Mouse (Mus musculus) gastrocnemius, postnatal 25 days (tissue): ENCODE results near the gene Spata21. TPM values are rescaled to one million over a fixed set of nuclear protein-coding genes. Genes with fewer than 3 reads are reported as not detected.
A peak's percentile ranks its signal among the peaks of the same experiment; 100 is the strongest.

ENCODE experiments used
- DNase-seq: peaks from one replicate; pipeline ENCODE4 v3.0.0; 2022
- long read RNA-seq, 2 experiments: library from polyadenylated mRNA; stranded (forward); transcript quantifications; one replicate each; pipeline ENCODE4 v2.0.0; 2021
- total RNA-seq, 2 experiments: library from RNA; stranded (reverse); gene quantifications; 1 replicate in 1 of 2; 2 replicates in 1 of 2; pipeline ENCODE4 v1.2.3; 2021

Spata21 gene
- not detected for total RNA-seq
- long read RNA-seq, experiment 1: 0 reads
- long read RNA-seq, experiment 2: 0 reads

DNA sequence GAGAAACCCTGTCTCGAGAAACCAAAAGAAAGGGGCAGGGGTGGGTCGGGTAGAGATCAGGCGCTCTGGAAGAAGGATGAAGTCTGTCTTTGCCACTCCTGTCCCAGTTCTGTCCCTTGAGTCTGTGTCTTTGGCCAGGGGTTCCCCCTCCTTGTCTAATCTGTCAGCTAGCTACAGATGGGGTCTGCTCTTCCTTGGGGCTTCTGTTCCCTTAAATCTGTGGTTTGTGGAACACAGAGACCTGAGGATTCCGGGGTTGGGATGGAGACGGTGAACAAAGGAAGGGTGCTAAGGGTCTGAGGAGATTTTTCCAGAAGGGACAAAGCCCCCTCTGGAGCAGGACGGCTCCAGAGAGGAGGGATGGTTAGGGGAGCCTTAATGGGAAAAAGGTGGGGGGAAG, at the start of gene Spata21:
Gene Spata21, plus strand, starts transcription at position 301 of the 400 bp plus-strand sequence.
- DNase-seq: no peak

DNA sequence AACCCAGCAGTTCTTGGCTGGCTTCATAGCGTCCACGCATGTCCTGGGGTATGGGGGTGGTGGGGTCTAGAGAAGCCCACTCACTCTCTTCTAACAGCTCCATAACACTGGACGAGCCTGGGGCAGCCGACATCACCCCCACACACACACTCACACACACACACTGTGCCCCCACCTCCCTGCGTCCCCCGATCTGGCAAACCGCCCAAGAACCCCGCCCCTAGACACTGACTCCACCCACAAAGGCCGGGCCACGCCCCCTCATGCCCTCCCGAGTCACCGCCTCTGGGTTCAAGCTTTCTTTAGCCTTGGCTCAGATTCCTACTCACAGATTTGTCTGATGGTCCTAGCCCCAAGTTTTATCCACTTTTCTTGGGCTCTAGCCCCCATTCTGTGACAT, 47.0 kb upstream of the Spata21 start:
- no peak for DNase-seq

DNA sequence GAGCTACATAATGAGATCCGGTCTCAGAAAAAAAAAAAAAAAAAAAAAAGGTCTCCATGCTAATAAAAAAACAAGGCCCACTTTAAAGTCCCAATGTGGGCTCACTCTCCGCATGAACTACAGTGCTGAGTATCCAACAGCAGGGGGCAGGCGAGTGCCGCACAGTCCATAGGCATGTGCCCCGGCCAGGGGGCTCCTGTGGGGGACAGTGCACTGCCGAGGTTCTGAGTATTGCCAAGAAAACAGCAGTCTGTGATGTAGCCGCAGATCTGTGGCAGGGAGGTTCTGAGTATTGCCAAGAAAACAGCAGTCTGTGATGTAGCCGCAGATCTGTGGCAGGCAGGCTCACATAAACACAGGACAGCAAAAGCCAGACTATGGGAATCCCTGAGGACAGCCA, 43.3 kb upstream of the Spata21 start:
- no peak for DNase-seq

DNA sequence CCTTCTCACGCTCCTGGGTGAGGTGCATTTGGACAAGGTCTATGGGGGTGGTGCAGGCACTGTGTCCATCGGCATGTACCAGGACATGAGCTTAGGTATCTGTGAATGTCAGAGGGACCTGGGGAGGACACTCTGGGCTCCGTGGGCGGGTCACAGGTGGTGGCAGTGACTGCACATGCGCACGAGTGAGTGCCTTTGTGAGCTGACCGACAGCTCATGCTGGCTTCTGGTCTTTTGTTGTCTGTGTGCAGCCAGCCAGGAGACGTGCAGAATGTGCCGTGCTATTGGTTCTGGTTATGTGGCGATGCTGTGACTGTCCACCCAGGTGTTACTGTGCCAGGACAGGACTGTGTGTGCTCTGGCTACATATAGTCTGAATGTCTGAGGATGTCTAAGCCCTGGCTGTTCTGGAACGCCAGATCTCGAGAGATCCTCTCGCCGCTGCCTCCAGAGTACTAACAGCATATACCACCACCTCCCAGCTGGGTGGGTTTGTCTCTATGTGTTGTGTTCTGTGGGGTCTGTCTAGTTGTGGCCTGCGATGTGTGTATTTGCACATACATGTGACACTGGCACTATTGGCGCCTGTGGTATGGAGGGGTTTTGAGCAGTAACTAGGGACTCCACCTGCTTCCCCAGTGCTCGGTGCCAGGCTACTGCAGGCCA, 39.2 kb upstream of the Spata21 start:
- no peak for DNase-seq

DNA sequence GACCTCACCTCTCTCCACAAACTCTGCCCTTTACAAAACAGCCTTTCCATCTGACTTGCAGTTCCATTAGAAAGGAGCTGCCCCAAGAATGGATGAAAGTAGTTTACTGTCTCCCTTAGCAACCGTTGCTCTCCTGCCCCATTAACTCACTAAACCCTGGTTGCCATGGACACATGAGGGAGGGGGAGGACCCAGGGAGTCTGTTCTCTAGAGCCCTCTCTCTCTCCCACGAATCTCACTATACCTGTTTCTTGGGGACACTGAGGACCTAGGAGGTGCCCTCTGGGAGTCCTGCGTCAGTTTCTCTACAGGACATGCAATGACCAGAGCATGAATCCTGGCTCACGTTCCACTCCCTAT, 38.7 kb upstream of the Spata21 start:
- DNase-seq: no peak

DNA sequence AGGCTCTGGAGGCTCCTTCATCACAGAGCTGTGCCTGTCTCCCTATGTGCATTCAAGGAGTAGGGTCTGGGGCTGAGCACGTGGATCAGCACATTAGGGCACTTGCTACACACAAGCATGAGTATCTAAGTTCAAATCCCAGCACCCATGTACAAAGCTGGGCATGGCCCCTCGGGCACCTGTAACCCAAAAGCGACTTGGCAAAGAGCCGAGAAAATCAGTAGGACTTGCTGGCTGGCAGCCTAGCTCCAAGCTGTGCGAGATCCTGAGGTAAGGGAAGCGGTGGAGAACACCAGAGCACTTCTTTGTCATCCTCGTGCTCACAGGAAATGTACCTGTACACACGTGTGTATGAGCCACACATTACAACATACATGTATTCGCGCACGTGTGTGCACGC, 35.7 kb upstream of the Spata21 start:
- DNase-seq: no peak

DNA sequence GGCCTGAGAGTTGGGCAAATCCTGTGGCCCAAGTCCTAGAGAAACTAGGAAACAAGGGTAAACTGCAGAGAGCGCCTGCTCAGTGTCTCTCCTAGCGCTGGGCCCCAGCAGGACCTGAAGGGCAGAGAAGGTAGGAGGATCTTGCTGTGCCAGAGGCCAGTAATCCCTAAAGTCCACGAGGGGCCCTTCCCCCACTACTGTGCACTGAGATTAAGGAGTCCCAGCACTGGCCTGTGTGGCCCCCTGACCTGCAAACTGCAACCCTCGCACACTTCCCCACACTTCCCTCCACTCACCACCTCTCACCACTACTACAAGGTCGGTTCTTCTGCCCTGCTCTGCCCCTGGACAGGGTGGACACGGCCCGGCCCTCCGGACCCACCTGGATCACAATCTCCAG, 35.0 kb upstream of the Spata21 start:
- no peak for DNase-seq

DNA sequence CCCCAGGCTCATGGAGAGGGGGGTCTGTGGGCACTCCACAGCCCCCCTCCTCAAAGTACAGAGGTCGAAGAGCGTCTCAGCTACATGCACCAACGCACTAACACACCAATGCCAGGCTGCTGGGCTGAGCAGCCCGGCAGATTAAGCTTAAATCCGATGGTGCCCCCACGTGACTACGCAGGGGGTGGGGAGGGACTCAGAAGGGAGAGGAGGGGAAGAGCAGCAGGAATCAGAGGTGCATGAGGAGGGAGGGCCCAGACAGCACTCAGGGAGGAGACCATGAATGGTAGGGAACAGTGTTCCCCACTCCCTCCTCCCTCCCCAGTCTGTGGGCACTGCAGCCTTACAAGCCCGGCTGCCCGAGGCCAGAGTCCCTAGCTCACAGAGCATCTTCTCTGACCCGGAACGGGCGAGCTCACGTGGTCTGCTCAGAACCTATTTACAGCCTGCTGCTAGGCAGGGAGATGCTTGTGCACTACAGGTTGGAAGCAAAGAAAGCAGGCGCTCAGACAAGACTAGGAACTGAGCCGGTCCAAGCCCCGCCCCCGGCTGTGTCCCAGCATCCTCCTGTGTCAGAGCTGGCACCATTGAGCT, 34.5 kb upstream of the Spata21 start:
- DNase-seq: no peak

DNA sequence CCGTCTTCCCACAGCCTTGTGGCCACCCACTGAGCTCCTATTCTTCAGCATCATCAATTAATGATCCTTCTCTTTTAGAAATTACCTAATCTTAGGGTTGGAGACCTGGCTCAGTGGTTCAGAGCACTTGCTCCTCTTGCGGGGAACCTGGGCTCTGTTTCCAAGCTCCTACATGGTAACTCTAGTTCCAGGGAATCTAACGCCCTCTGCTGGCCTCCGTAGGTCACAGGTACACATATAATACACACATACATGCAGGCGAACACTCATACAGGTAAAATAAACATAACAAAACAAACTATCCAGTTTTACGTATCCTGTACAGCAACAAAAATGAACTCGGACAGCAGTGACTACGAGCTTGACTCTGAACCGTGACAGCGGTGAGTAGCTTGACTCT, 31.2 kb upstream of the Spata21 start:
- DNase-seq: no peak

DNA sequence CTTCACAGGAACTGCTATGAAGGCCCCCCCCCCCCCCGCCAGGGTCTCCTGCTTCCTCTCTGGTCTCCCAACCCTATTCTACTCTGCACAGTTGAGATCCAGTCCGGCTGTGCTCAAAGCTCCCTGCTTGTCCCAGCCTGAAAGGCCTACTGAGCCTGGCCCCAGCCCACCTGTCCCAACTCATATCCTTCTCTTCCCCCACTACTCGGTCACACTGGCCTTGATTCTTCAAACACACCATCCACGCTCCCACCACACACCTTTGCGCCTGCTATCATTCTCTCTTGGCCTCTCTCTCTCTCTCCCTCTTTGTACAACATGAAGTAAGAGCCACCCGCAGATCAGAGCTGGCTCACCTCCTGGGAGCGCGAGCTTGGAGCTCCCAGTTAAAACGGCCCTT, 29.3 kb upstream of the Spata21 start:
- DNase-seq: no peak

DNA sequence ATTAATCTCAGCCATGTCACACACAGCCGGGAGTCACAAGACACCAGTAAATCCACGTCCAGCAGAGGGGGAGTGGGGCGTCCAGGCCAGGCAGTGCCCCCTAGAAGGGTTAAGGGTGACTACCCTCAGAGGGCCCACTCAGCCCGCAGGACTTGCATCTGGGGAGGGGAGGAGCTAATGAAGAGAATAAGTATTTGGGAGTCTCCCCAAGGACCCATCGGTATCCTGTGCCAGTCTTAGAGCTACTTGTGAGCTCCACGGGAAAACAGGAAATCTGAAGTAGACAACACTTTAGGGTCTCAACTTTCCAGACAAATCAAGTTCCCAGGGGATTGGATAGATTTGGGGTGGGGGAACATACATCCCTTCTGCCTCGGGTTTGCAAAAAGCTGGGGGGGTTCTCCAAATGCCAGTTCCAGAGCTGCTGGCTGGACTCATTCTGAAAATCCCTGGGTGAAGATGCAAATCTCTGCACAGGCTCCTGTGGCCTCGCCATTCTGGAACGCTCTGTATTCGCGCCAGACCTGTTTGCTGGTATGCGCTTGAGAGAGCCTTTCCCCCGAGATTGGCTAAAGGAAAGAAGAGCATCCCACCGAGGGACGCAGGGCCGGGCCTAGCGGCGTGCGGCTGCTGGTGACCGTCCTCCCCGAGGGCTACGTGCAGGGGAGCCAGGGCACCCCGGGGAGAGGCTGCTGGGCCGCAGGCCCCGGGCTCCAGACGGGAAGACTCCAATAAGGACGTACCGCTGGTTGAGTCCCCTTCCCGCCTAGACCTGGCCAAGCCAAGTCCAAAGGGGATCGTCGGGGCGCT, 28.3 kb upstream of the Spata21 start:
- DNase-seq: no peak

DNA sequence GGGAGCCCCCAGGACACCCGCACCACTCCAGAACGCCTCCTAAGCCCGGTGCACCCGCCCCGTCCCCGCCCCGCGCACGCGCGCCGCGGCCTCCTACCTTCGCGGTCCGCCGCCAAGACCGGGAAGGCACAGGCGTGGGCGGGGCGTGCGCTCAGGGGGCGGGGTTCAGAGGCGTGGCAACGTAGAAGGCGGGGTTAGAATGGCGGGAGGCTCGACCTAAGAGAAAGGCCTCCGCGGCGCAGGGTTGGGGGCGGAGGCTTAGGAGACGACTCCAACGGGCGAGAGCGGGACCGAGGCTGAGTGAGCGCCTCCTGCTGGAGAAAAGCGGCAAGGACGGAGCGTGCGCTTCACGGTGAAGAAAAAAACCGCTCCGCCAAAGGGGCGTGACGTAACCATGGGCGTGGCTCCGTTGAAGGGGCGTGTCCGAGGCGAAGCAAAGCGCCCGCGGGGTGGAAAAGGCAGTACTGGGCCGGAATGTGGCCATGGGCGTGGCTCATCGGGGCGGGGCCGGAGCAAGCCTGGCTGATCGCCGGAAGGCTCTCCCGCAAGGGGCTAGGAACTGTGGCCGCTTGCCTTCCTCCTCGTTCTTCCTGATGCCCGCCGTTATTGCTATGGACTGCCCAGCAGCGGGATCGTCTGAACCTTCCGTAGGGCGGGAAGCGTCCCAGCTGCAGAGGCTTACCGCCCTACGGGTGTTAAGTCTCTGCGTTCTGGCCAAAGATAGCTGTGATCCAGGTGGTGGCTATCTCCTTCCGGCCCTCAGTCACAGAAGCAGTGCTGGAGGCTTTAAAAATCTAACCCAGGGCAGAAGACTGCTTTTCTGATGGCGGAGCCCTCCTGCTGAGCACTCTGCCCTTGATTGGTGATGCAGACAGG, 27.5 kb upstream of the Spata21 start, which contains the start of gene Crocc:
Gene Crocc, minus strand, starts transcription at position 125 of the 876 bp plus-strand sequence.
- peak; percentile 99 for DNase-seq

DNA sequence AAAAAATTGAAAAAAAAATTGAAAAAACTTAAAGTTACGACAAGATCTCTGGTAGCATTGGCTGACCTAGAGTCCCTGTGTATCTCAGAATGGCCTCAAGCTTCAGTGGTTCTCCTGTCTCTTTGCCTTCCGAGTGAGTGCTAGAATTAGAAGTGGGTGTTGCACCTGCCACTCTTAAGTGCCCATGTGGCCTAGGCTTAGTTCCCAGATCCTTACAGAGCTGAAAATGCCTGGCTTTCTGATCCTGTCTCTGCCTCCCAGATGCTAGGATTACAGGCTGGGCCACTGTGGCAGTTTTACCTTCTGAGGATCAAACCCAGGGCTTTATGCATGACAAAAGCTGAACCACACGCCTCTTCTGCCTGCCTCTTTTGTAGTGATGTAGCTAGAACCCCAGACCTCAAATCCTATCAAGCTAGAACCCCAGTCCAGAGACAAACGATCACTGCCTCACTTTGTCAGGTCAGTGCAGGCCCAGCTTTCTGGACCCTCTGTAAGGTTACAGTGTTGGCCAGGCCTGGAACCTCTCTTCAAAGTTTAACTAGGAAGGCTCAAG, 24.0 kb upstream of the Spata21 start:
- DNase-seq: no peak

DNA sequence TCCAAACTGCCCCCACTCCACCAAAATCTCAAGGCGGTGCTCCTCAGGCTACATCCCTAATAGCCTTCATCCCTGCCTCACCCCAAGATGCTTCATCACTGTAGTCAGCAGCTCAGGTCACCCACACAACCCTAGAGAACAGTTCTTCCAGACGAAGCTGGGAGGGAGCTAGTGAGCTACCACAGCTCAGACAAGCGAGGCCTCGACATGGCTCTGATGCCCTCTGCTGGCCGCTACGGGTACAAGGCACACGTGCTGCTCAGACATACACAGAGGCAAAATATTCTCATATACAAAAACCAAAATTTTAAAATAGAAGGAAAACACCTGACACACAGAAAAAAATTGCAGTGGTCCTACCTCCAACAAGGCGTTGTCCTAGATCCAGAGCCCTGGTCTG, 23.0 kb upstream of the Spata21 start:
- DNase-seq: peak; percentile 59

DNA sequence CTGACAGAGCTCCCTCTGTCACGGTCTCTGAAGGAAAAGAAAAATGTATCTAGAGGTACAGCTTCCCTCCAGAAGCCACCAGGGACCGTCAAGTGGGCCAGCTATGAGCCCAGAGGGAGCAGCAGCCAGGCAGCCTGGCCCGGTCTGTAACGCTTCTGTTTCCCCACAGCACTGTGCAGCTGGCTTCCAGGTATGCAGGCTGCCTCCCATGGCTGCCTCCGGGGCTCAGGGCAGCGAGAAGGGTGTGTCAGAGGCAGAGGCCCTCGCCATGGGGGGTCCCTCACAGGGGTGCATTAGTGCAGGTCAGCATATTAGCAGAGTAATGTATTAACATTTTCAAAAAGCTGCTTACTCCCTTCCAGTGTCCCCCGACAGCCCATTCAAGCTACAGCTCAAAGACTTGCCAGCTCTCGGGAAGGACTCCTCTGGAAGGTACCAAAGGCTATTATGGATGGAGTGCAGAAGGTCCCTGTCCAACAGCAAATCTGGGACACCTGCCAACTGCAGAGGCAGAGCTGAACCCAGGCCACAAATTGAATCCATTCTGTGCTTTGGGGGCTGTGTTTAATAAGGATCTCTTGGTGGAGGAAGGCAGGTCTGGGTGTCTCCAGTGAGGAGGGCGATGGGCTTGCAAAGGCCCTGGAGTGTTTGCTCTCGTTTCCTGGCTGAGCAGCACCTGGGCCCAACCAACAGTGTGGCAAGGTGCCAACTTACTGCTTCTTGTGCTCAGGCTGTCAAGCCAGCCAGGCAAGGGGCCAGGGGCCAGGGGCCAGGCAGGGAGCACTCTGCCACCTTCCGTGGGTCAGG, 21.2 kb upstream of the Spata21 start:
- DNase-seq: peak; percentile 56

DNA sequence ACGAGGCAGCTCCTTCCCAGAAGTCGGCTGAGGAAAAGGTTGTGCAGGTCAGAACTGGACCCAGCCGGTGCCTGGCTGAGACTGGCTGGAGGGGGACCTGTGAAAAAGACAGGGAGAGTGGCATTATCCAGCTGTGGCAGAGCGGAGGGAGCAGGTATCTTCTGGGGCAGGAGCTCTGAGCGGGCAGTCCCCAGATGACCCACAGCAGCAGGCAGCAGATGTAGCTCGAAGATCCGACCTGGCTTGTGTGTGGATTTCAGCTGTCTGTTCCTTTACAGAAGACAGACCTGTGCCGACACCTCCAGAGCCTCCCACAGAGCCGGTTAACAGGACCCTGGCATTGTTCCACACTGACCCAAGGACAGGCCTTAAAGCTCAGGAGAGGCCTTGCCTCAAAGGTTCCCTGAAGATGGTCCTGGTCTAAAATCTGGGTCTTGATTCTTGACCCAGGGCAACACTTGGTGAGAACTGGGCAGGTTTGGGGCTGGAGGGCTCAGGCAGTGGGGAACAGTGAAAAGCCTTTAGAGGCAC, 20.6 kb upstream of the Spata21 start:
- no peak for DNase-seq

DNA sequence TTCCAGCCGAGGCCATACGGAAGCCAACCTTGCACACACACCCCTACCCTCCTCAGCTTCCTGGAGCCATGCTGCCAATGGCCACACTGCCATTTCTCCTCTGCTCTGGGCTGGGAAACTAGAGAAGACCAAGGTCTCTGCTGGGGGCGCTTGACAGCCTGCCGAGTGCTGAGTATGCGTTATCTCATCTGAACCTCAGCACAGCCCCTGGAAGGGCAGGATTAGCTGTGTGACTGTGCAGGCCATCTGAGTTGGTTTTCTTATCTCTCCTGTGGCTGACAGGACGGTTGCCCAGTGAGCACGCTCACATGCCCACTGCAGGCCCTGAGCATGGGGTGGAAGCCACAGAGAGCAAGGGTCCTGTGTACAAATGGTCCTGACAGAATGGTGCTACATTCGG, 19.5 kb upstream of the Spata21 start:
- no peak for DNase-seq

DNA sequence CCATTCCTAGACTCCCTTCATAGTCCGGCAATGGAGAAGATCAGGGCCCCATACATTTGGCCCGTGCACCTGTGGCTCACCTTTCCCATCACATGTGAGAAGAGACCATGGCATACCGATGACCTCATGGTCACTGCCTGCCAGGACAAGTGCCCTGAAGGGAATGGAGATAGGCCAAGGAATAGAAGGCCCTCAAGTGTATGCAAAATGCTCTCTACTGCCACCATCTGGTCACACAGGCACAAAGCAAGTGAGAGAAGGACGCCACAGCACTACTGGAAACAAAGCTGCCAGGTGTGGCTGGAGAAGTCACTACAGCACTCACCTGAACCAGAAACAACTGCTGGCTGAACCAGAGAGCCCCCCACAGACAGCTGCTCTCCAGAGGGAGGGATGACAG, 18.4 kb upstream of the Spata21 start:
- peak; percentile 34 for DNase-seq

DNA sequence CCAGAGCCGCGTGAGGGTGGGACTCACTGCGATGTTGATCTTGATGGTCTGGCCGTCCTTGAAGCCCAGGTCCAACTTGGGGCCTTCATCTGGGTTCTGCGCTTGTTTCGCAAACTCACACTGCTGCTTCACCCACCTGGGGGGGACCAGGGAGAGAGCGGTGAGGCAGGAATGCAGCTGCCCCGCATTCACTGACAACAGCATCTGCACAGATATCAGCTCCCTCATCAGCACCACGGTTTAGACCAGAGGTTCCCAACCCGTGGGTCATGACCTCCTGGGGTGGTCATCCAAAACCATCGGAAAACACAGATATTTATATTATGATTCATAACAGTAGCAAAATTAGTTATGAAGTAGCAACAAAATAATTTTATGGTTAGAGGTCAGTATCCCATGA, 15.6 kb upstream of the Spata21 start:
- no peak for DNase-seq

DNA sequence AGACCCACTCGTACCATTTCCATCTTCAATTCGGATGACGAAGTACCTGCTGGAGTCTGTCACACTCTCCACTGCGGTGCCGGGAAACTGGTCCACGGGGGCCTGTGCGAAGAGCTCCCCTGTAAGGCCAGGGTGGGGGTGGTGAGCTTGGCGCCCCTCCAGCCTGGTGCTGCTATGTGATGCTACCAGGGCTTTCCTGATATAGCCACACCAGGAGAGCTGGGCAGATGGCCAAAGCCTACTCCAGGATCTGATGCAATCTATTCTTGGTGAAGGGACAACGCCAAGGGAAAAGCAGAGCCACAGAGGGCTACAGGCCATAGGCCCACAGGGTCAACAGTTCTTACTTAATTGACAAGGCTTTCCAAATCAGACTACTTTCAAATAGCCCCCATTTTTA, 14.5 kb upstream of the Spata21 start:
- DNase-seq: peak; percentile 74

DNA sequence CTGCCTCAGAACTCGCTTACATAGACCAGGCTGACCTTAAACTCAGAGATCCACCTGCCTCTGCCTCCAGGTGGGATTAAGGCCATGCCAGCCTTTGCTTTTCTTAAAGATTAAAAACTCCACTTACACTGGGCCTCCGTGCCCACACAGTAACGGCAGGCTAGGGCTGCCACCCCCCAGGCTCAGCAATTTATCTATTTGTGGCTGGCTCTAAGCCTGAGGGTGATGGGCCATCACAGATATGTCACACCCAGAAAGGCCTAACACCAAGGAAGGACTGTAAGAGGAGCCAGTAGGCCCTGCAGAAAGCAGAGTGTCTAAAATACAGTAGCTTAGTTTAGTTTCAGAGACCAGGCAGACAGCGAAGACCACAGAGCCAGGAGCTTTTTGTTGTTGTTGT, 14.0 kb upstream of the Spata21 start:
- peak; percentile 6 for DNase-seq
